Mouse (Mus musculus): ENCODE measurements around the gene Rfx2. TPM values are rescaled to one million over a fixed set of nuclear protein-coding genes. Genes with fewer than 3 reads are reported as not detected.

Rfx2 gene
- polyA plus RNA-seq, 1 experiment from 2014 or later, result 2.9 TPM

GRCm38 (mm10) chr17:56829171-56829570 is 1.6 kb downstream of the Rfx2 start:
- Histone ChIP-seq H3K9ac (ENCODE audit: low read length) (no peak overlapping the region), H3K36me3 (ENCODE audit: control insufficient read depth, insufficient read depth, low read length) (no peaks in the 10 kb centered on the region), H3K27me3 (ENCODE audit: control insufficient read depth, insufficient read depth, low read length) (peaks cover 15% of the 10 kb centered on the region), H3K27ac (replicated peaks; ENCODE audit: low read depth, low read length) (no peak overlapping the region), H3K4me2 (ENCODE audit: low read depth, severe bottlenecking) (peak overlapping the region; percentile 70; the same call in 1 of the 2 replicates), H3K4me3 (ENCODE audit: low read depth, low read length) (0 out of 2 replicates have a peak overlapping the region, but pooled peaks have one; percentile 60), H3K9me3 (ENCODE audit: control insufficient read depth, low read length) (no peaks in the 10 kb centered on the region), H3K4me1 (ENCODE audit: control insufficient read depth, insufficient read depth, low read length) (no peaks in the 10 kb centered on the region)
- ATAC-seq (ENCODE audit: insufficient number of reproducible peaks, low FRiP score, low TSS enrichment, low read depth) (no peak), DNase-seq (ENCODE audit: low spot score) (peak; percentile 25)
- WGBS, result 24% methylated on average over 11 of the region's 11 CpGs

- H3K4me2 ChIP-seq (ENCODE audit: low read depth, severe bottlenecking), result no peak overlapping the region
- WGBS, result 87% methylated on average over 2 of the region's 2 CpGs
Observed at GRCm38 (mm10) chr17:56826718-56827117, 4.1 kb downstream of the Rfx2 start.

GRCm38 (mm10) chr17:56823352-56823751 is 7.5 kb downstream of the Rfx2 start:
- no peak for DNase-seq (ENCODE audit: low spot score)
- WGBS, result 55% methylated on average over 2 of the region's 2 CpGs
- Histone ChIP-seq H3K4me1 (ENCODE audit: control insufficient read depth, insufficient read depth, low read length) (no peaks in the 10 kb centered on the region), H3K36me3 (ENCODE audit: control insufficient read depth, insufficient read depth, low read length) (no peaks in the 10 kb centered on the region), H3K9me3 (ENCODE audit: control insufficient read depth, low read length) (no peaks in the 10 kb centered on the region), H3K27ac (replicated peaks; ENCODE audit: low read depth, low read length) (no peak overlapping the region), H3K4me2 (ENCODE audit: low read depth, severe bottlenecking) (no peak overlapping the region), H3K4me3 (ENCODE audit: low read depth, low read length) (no peak overlapping the region), H3K9ac (ENCODE audit: low read length) (no peak overlapping the region), H3K27me3 (ENCODE audit: control insufficient read depth, insufficient read depth, low read length) (peaks cover 3% of the 10 kb centered on the region; the same call in 1 of the 2 replicates)
- no peak for ATAC-seq (ENCODE audit: insufficient number of reproducible peaks, low FRiP score, low TSS enrichment, low read depth)

More at GRCm38 (mm10) chr17:56826718-56827117, 4.1 kb downstream of the Rfx2 start:
- peaks cover 13% of the 10 kb centered on the region for H3K27me3 ChIP-seq (ENCODE audit: control insufficient read depth, insufficient read depth, low read length)
- ATAC-seq (ENCODE audit: insufficient number of reproducible peaks, low FRiP score, low TSS enrichment, low read depth), result no peak
- DNase-seq (ENCODE audit: low spot score), result no peak
- H3K27ac ChIP-seq (replicated peaks; ENCODE audit: low read depth, low read length), result no peak overlapping the region
- H3K9me3 ChIP-seq (ENCODE audit: control insufficient read depth, low read length), result no peaks in the 10 kb centered on the region
- no peaks in the 10 kb centered on the region for H3K4me1 ChIP-seq (ENCODE audit: control insufficient read depth, insufficient read depth, low read length)
- no peak overlapping the region for H3K4me3 ChIP-seq (ENCODE audit: low read depth, low read length)
- no peaks in the 10 kb centered on the region for H3K36me3 ChIP-seq (ENCODE audit: control insufficient read depth, insufficient read depth, low read length)
- H3K9ac ChIP-seq (ENCODE audit: low read length), result no peak overlapping the region

GRCm38 (mm10) chr17:56822380-56822779 is 8.4 kb downstream of the Rfx2 start:
- no peaks in the 10 kb centered on the region for H3K27me3 ChIP-seq (ENCODE audit: control insufficient read depth, insufficient read depth, low read length)
- ATAC-seq (ENCODE audit: insufficient number of reproducible peaks, low FRiP score, low TSS enrichment, low read depth), result no peak
- no peaks in the 10 kb centered on the region for H3K9me3 ChIP-seq (ENCODE audit: control insufficient read depth, low read length)
- no peak overlapping the region for H3K4me3 ChIP-seq (ENCODE audit: low read depth, low read length)
- H3K27ac ChIP-seq (replicated peaks; ENCODE audit: low read depth, low read length), result no peak overlapping the region
- no peak overlapping the region for H3K9ac ChIP-seq (ENCODE audit: low read length)
- no peak for DNase-seq (ENCODE audit: low spot score)
- no peaks in the 10 kb centered on the region for H3K4me1 ChIP-seq (ENCODE audit: control insufficient read depth, insufficient read depth, low read length)
- WGBS, result 84% methylated on average over 2 of the region's 2 CpGs
- H3K36me3 ChIP-seq (ENCODE audit: control insufficient read depth, insufficient read depth, low read length), result no peaks in the 10 kb centered on the region
- H3K4me2 ChIP-seq (ENCODE audit: low read depth, severe bottlenecking), result no peak overlapping the region

- DNase-seq (ENCODE audit: low spot score), result no peak
- H3K36me3 ChIP-seq (ENCODE audit: control insufficient read depth, insufficient read depth, low read length), result no peaks in the 10 kb centered on the region
- no peaks in the 10 kb centered on the region for H3K27me3 ChIP-seq (ENCODE audit: control insufficient read depth, insufficient read depth, low read length)
- 72% methylated on average over 8 of the region's 8 CpGs for WGBS
- no peak overlapping the region for H3K9ac ChIP-seq (ENCODE audit: low read length)
- H3K4me3 ChIP-seq (ENCODE audit: low read depth, low read length), result no peak overlapping the region
- no peaks in the 10 kb centered on the region for H3K9me3 ChIP-seq (ENCODE audit: control insufficient read depth, low read length)
- no peak overlapping the region for H3K4me2 ChIP-seq (ENCODE audit: low read depth, severe bottlenecking)
- no peak for ATAC-seq (ENCODE audit: insufficient number of reproducible peaks, low FRiP score, low TSS enrichment, low read depth)
- H3K4me1 ChIP-seq (ENCODE audit: control insufficient read depth, insufficient read depth, low read length), result no peaks in the 10 kb centered on the region
- no peak overlapping the region for H3K27ac ChIP-seq (replicated peaks; ENCODE audit: low read depth, low read length)
Observed at GRCm38 (mm10) chr17:56819694-56820111, 11.1 kb downstream of the Rfx2 start.

- Histone ChIP-seq H3K27me3 (ENCODE audit: control insufficient read depth, insufficient read depth, low read length) (no peaks in the 10 kb centered on the region), H3K4me2 (ENCODE audit: low read depth, severe bottlenecking) (no peak overlapping the region), H3K9me3 (ENCODE audit: control insufficient read depth, low read length) (no peaks in the 10 kb centered on the region), H3K9ac (ENCODE audit: low read length) (no peak overlapping the region), H3K36me3 (ENCODE audit: control insufficient read depth, insufficient read depth, low read length) (no peaks in the 10 kb centered on the region), H3K4me1 (ENCODE audit: control insufficient read depth, insufficient read depth, low read length) (no peaks in the 10 kb centered on the region), H3K27ac (replicated peaks; ENCODE audit: low read depth, low read length) (no peak overlapping the region), H3K4me3 (ENCODE audit: low read depth, low read length) (no peak overlapping the region)
- no peak for ATAC-seq (ENCODE audit: insufficient number of reproducible peaks, low FRiP score, low TSS enrichment, low read depth)
- WGBS, result 77% methylated on average over 6 of the region's 6 CpGs
- no peak for DNase-seq (ENCODE audit: low spot score)
Observed at GRCm38 (mm10) chr17:56819032-56819545, 11.7 kb downstream of the Rfx2 start.

GRCm38 (mm10) chr17:56818067-56818636 is 12.7 kb downstream of the Rfx2 start:
- H3K27me3 ChIP-seq (ENCODE audit: control insufficient read depth, insufficient read depth, low read length), result no peaks in the 10 kb centered on the region
- H3K9me3 ChIP-seq (ENCODE audit: control insufficient read depth, low read length), result no peaks in the 10 kb centered on the region
- H3K4me2 ChIP-seq (ENCODE audit: low read depth, severe bottlenecking), result no peak overlapping the region
- no peak overlapping the region for H3K4me3 ChIP-seq (ENCODE audit: low read depth, low read length)
- H3K9ac ChIP-seq (ENCODE audit: low read length), result no peak overlapping the region
- H3K36me3 ChIP-seq (ENCODE audit: control insufficient read depth, insufficient read depth, low read length), result no peaks in the 10 kb centered on the region
- no peak overlapping the region for H3K27ac ChIP-seq (replicated peaks; ENCODE audit: low read depth, low read length)
- WGBS, result 27% methylated on average over 11 of the region's 11 CpGs
- no peak for DNase-seq (ENCODE audit: low spot score)
- peak; percentile 24; the same call in 1 of the 2 replicates for ATAC-seq (ENCODE audit: insufficient number of reproducible peaks, low FRiP score, low TSS enrichment, low read depth)
- no peaks in the 10 kb centered on the region for H3K4me1 ChIP-seq (ENCODE audit: control insufficient read depth, insufficient read depth, low read length)

- H3K27ac ChIP-seq (replicated peaks; ENCODE audit: low read depth, low read length), result no peak overlapping the region
- H3K27me3 ChIP-seq (ENCODE audit: control insufficient read depth, insufficient read depth, low read length), result no peaks in the 10 kb centered on the region
- no peaks in the 10 kb centered on the region for H3K36me3 ChIP-seq (ENCODE audit: control insufficient read depth, insufficient read depth, low read length)
- H3K4me1 ChIP-seq (ENCODE audit: control insufficient read depth, insufficient read depth, low read length), result no peaks in the 10 kb centered on the region; the same call in 1 of the 2 replicates
- WGBS, result 86% methylated on average over 3 of the region's 3 CpGs
- H3K9me3 ChIP-seq (ENCODE audit: control insufficient read depth, low read length), result no peaks in the 10 kb centered on the region
- no peak overlapping the region for H3K4me2 ChIP-seq (ENCODE audit: low read depth, severe bottlenecking)
- H3K4me3 ChIP-seq (ENCODE audit: low read depth, low read length), result no peak overlapping the region
- H3K9ac ChIP-seq (ENCODE audit: low read length), result no peak overlapping the region
- no peak for ATAC-seq (ENCODE audit: insufficient number of reproducible peaks, low FRiP score, low TSS enrichment, low read depth)
- no peak for DNase-seq (ENCODE audit: low spot score)
Observed at GRCm38 (mm10) chr17:56815057-56815345, 15.8 kb downstream of the Rfx2 start.

All from limb, embryonic 11.5 days (tissue).